Mouse (Mus musculus) midbrain, embryonic 12.5 days (tissue): ENCODE measurements at regions not wholly inside any gene's neighbourhood (a gene's known extent, or its start where the extent isn't known, plus 50 kb on each side); places are given as distances from the start of the nearest gene placed in this dataset.

ENCODE experiments used
- ATAC-seq: fragments of 200-750 bp; cut with Nextera tagmentation; 2 replicates; pipeline ENCODE4 v1.8.0; 2017; ENCODE audit warnings: low read depth, moderate TSS enrichment, moderate library complexity; ENCODE audit not compliant: low FRiP score
- H3K27ac ChIP-seq: fragments of 300-500 bp; sonication (generic); replicated peaks from 2 replicates; pipeline ENCODE4 v1.5.1; 2016; ENCODE audit warnings: mild to moderate bottlenecking
- H3K27me3 ChIP-seq: fragments of 300-500 bp; sonication (generic); 2 replicates; pipeline ENCODE4 v1.6.1; 2016; ENCODE audit warnings: mild to moderate bottlenecking
- H3K36me3 ChIP-seq: fragments of 300-500 bp; sonication (generic); 2 replicates; pipeline ENCODE4 v1.6.1; 2016
- H3K4me1 ChIP-seq: fragments of 300-500 bp; sonication (generic); 2 replicates; pipeline ENCODE4 v1.6.1; 2016
- H3K4me2 ChIP-seq: fragments of 300-500 bp; sonication (generic); replicated peaks from 2 replicates; pipeline ENCODE4 v1.6.1; 2016; ENCODE audit warnings: mild to moderate bottlenecking, moderate library complexity
- H3K4me3 ChIP-seq: fragments of 300-500 bp; sonication (generic); 2 replicates; pipeline ENCODE4 v1.5.1; 2016; ENCODE audit warnings: mild to moderate bottlenecking
- H3K9ac ChIP-seq: fragments of 300-500 bp; sonication (generic); replicated peaks from 2 replicates; pipeline ENCODE4 v1.6.1; 2016; ENCODE audit warnings: mild to moderate bottlenecking, moderate library complexity
- H3K9me3 ChIP-seq: fragments of 300-500 bp; sonication (generic); 2 replicates; pipeline ENCODE4 v1.6.1; 2016; ENCODE audit warnings: mild to moderate bottlenecking
- WGBS: fragments of 180-500 bp; shearing (Covaris S2); methylation state at CpG from one replicate; pipeline ENCODE4 v1.1.7; 2016; 5-methylcytosine and 5-hydroxymethylcytosine counted together

DNA sequence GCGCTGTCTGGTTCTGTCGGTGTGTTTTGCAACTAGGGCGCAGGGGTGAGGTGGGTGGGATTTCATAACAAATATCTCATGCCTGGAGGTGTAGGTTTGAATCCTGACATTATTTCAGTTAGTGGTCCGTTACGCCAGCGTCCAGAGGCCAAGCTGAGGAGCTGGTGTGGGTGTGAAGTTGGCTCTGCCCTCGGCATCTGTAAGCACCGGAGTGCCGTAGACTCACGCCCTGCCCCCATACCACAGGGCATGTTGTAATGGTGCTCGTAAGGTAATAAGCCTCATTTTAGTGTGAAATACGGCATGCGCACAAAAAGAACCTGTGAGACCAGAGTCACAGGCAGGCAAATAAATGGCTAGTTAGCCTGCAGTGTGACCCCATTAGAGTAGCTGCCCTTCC is 168.1 kb upstream of the Id2 start:
- Histone ChIP-seq H3K36me3 (no peaks in the 10 kb centered on the region), H3K9me3 (no peaks in the 10 kb centered on the region), H3K9ac (no peak overlapping the region), H3K4me1 (peaks cover 4% of the 10 kb centered on the region; the same call in 1 of the 2 replicates), H3K27me3 (0 out of 2 replicates have a peak, but pooled peaks cover 3% of the 10 kb centered on the region), H3K4me2 (no peak overlapping the region), H3K27ac (no peak overlapping the region), H3K4me3 (no peak overlapping the region)
- 80% methylated on average over 13 of the region's 13 CpGs for WGBS
- no peak for ATAC-seq

DNA sequence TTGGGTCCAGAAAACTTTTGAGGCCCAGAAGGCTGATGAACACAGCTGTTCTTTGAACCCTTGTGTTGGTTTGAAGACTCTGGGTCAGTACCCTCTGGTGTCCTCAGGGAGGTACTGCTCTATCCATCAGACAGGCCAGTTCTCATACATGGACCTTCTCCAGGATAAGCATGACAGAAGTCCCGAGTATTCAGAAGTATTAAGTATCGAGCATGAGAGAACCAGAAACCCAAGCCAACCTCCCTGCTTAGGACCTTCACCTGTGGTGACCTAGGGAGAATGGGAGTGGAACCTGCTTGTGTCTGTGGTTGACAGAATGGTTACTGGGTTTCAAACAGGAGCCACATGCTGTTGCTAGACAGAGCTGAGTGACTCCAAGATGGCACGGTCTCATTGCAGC is 167.5 kb upstream of the Id2 start:
- Histone ChIP-seq H3K36me3 (no peaks in the 10 kb centered on the region), H3K27ac (no peak overlapping the region), H3K27me3 (0 out of 2 replicates have a peak, but pooled peaks cover 3% of the 10 kb centered on the region), H3K4me2 (no peak overlapping the region), H3K9ac (no peak overlapping the region), H3K4me3 (no peak overlapping the region), H3K4me1 (peaks cover 4% of the 10 kb centered on the region; the same call in 1 of the 2 replicates), H3K9me3 (no peaks in the 10 kb centered on the region)
- WGBS, result 93% methylated on average over 3 of the region's 3 CpGs
- no peak for ATAC-seq

DNA sequence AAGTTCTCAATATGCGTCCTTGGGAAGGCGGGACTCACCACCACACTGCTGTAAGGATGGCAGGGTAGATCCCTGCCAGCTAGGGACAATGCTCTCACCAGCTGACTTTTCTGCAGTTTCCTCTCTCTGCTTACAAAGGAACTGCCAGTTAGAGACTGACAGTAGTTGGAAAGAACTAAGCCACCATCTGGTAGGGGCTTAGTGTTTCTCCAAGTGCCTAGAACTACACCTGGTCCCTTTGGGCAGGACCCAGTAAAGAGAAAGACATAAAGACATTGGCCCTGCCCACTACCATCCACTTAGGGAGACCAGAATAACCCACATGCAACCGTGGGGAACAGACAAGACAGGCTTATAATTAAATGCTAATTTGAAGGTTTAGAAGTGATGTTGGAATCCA is 165.5 kb upstream of the Id2 start:
- ATAC-seq, result no peak

DNA sequence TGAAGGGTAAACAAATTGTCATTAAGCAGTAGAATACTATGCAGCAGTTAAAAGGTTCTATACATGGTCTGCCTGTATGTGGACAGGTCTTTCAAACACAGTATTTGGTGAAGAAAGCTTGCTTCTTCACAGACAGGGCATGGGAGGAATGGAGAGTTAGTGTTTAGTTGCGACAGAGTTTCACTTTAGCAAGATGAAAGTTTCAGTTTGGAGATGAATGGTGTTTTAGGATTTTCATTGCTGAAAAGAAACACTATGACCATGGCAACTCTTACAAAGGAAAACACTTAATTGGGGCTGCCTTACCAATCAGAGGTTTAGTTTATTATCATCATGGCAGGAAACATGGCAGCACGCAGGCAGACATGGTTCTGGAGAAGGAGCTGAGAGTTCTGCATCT is 162.2 kb upstream of the Id2 start:
- Histone ChIP-seq H3K4me2 (no peak overlapping the region), H3K36me3 (no peaks in the 10 kb centered on the region), H3K27me3 (no peaks in the 10 kb centered on the region), H3K4me3 (no peak overlapping the region), H3K9ac (no peak overlapping the region), H3K4me1 (no peaks in the 10 kb centered on the region), H3K27ac (no peak overlapping the region), H3K9me3 (no peaks in the 10 kb centered on the region)
- no peak for ATAC-seq
- 92% methylated on average over 2 of the region's 2 CpGs for WGBS

More for the DNA sequence above, 165.5 kb upstream of the Id2 start:
- H3K9ac ChIP-seq, result no peak overlapping the region
- no peaks in the 10 kb centered on the region for H3K27me3 ChIP-seq
- H3K36me3 ChIP-seq, result no peaks in the 10 kb centered on the region
- no peak overlapping the region for H3K4me2 ChIP-seq
- peaks cover 4% of the 10 kb centered on the region; the same call in 1 of the 2 replicates for H3K4me1 ChIP-seq
- no peak overlapping the region for H3K4me3 ChIP-seq
- no peak overlapping the region for H3K27ac ChIP-seq
- 83% methylated on average over 3 of the region's 3 CpGs for WGBS
- no peaks in the 10 kb centered on the region for H3K9me3 ChIP-seq

GRCm38 (mm10) chr12:25256268-25256667 is 159.3 kb upstream of the Id2 start:
- Histone ChIP-seq H3K27ac (no peak overlapping the region), H3K27me3 (no peaks in the 10 kb centered on the region), H3K36me3 (no peaks in the 10 kb centered on the region), H3K4me2 (no peak overlapping the region), H3K4me3 (no peak overlapping the region), H3K4me1 (peaks cover 2% of the 10 kb centered on the region; the same call in 1 of the 2 replicates), H3K9me3 (peaks cover 4% of the 10 kb centered on the region; the same call in 1 of the 2 replicates), H3K9ac (no peak overlapping the region)
- WGBS, result 83% methylated on average over 6 of the region's 6 CpGs
- ATAC-seq, result no peak

GRCm38 (mm10) chr12:25254716-25255115 is 157.8 kb upstream of the Id2 start:
- Histone ChIP-seq H3K4me1 (peaks cover 9% of the 10 kb centered on the region; the same call in 1 of the 2 replicates), H3K4me3 (no peak overlapping the region), H3K9me3 (peaks cover 4% of the 10 kb centered on the region; the same call in 1 of the 2 replicates), H3K27ac (no peak overlapping the region), H3K27me3 (no peaks in the 10 kb centered on the region), H3K9ac (no peak overlapping the region), H3K4me2 (no peak overlapping the region), H3K36me3 (no peaks in the 10 kb centered on the region)
- ATAC-seq, result no peak
- WGBS, result 86% methylated on average over 6 of the region's 6 CpGs

DNA sequence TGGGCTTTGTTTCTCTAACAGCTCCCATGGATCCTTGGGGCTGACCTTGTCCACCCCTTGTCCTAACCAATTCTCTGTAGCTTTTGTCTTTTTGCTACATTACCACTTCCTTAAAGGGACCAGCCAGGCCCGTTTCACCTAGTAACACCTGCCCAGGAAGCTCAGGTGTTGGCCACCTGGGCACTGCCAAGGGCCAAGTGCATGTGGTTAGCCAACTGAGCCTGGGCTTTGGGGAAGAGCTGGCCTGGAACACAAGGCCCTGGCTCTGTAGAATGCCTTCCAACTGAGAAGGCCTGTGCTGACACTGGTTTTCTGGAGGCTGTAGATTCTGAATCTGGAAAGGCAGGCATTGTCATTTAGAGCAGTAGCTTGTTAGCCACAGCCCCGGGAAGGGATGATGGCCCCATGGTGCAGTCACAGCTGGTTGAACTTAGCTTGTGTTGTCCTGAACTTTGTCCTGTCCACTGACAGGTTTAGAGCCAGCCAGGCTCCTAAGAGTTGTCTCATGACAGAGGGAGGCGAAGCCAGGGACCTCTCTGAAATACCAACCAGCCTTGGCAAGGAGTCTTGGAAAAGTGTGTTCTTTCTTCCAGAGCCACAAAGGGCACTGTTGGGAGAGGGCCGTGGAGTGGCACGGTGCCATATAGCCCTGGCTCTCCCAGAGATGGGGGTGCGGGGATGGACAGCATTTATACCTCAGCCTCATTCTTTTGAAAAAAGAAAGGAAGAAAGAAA is 156.0 kb upstream of the Id2 start:
- peaks cover 4% of the 10 kb centered on the region; the same call in 1 of the 2 replicates for H3K9me3 ChIP-seq
- no peak for ATAC-seq
- no peak overlapping the region for H3K9ac ChIP-seq
- no peaks in the 10 kb centered on the region for H3K27me3 ChIP-seq
- H3K4me1 ChIP-seq, result peaks cover 9% of the 10 kb centered on the region; the same call in 1 of the 2 replicates
- WGBS, result 84% methylated on average over 6 of the region's 6 CpGs
- H3K36me3 ChIP-seq, result no peaks in the 10 kb centered on the region
- H3K4me2 ChIP-seq, result no peak overlapping the region
- no peak overlapping the region for H3K27ac ChIP-seq
- H3K4me3 ChIP-seq, result no peak overlapping the region

DNA sequence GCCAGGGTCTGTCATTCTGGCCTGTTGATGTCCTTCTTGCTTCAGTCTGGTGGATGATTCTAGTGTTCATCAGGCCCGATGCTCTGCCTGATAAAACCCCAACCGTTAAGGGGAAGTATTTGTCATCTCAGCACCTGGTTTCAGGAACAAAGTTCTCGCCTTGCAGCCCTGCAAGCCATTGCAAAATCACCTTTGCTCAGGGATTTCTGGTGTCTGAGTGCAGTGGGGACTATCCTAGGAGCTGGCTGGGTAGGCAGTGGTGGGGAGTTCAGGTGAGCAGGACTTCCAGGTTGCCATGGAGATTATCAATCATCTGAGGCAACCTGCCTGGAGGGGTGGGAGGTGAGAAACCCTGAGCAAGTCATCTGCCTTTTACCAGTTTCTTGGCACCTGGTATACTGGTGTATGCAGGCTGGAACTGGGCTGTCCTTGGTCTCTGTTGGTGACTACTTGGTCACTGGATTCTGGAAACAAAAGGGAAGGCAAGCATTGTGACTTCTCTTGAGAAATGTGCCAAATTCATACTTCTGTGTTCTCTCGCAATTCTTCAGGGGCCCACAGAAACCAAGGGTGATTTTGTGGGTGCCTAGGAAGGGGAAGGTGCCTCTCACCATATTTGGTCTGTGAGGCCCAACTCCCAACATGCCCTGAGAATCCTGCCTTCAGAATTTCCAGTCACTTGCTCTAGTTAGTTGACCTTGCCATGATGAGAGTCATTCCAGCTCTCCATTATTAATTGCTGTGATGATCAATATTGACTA is 154.7 kb upstream of the Id2 start:
- 84% methylated on average over 4 of the region's 4 CpGs for WGBS

GRCm38 (mm10) chr12:25250881-25251280 is 153.9 kb upstream of the Id2 start:
- no peak for ATAC-seq
- 14% methylated on average over 3 of the region's 3 CpGs for WGBS
- peaks cover 4% of the 10 kb centered on the region; the same call in 1 of the 2 replicates for H3K9me3 ChIP-seq
- no peak overlapping the region for H3K9ac ChIP-seq
- no peaks in the 10 kb centered on the region for H3K27me3 ChIP-seq
- H3K36me3 ChIP-seq, result no peaks in the 10 kb centered on the region
- no peak overlapping the region for H3K4me3 ChIP-seq
- peaks cover 9% of the 10 kb centered on the region; the same call in 1 of the 2 replicates for H3K4me1 ChIP-seq
- H3K4me2 ChIP-seq, result no peak overlapping the region
- no peak overlapping the region for H3K27ac ChIP-seq

More for the DNA sequence above, 154.7 kb upstream of the Id2 start:
- Histone ChIP-seq H3K27me3 (no peaks in the 10 kb centered on the region), H3K4me1 (peaks cover 9% of the 10 kb centered on the region; the same call in 1 of the 2 replicates), H3K9ac (no peak overlapping the region), H3K27ac (no peak overlapping the region), H3K9me3 (peaks cover 4% of the 10 kb centered on the region; the same call in 1 of the 2 replicates), H3K36me3 (no peaks in the 10 kb centered on the region), H3K4me3 (no peak overlapping the region), H3K4me2 (no peak overlapping the region)
- ATAC-seq, result no peak

- no peak for ATAC-seq
- Histone ChIP-seq H3K4me3 (no peak overlapping the region), H3K36me3 (no peaks in the 10 kb centered on the region), H3K9me3 (peaks cover 4% of the 10 kb centered on the region; the same call in 1 of the 2 replicates), H3K27ac (no peak overlapping the region), H3K27me3 (no peaks in the 10 kb centered on the region), H3K4me1 (peaks cover 9% of the 10 kb centered on the region; the same call in 1 of the 2 replicates), H3K9ac (no peak overlapping the region), H3K4me2 (no peak overlapping the region)
- 79% methylated on average over 13 of the region's 13 CpGs for WGBS
Measured at GRCm38 (mm10) chr12:25248681-25249366, 151.9 kb upstream of the Id2 start.

DNA sequence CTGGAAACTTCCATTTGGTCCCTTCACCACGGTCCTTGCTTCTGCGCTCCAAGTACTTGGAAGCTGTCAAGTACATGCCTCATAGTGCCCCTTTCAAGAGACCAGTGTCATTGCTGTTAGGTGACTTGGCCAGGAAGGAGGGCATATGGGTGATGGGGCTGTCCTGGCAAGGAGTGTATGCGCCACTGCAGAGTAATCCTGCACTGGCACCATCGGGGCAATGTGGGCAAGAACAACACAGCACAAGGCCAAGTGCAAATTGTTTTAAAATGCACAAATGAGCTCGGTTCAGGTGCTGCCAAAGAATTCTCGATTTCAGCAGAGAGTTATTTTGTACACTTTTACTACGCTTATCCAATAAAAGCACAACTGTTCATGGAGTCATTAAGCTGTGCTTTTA is 149.6 kb upstream of the Id2 start:
- H3K27me3 ChIP-seq, result no peaks in the 10 kb centered on the region
- no peak overlapping the region for H3K4me3 ChIP-seq
- no peak overlapping the region for H3K4me2 ChIP-seq
- no peaks in the 10 kb centered on the region for H3K36me3 ChIP-seq
- H3K4me1 ChIP-seq, result peaks cover 9% of the 10 kb centered on the region; the same call in 1 of the 2 replicates
- WGBS, result 92% methylated on average over 7 of the region's 7 CpGs
- no peak overlapping the region for H3K9ac ChIP-seq
- H3K9me3 ChIP-seq, result no peaks in the 10 kb centered on the region
- no peak for ATAC-seq
- no peak overlapping the region for H3K27ac ChIP-seq
